Mouse (Mus musculus): ENCODE measurements at regions not wholly inside any gene's neighbourhood (a gene's known extent, or its start where the extent isn't known, plus 50 kb on each side); places are given as distances from the start of the nearest gene placed in this dataset.

GRCm38 (mm10) chr10:14315232-14315631 lies 230.2 kb downstream of the Adgrg6 start:
- TF ChIP-seq POLR2A (IDR thresholded peaks at IDR 0.05; ENCODE audit: insufficient read depth, low read depth, low read length) (no peak), CTCF (IDR thresholded peaks at IDR 0.05; ENCODE audit: insufficient read depth, low read depth, low read length) (no peak)

Data from olfactory bulb, adult 2 months (tissue).